Mouse (Mus musculus): ENCODE measurements around the gene Mapk8ip2.

DNA sequence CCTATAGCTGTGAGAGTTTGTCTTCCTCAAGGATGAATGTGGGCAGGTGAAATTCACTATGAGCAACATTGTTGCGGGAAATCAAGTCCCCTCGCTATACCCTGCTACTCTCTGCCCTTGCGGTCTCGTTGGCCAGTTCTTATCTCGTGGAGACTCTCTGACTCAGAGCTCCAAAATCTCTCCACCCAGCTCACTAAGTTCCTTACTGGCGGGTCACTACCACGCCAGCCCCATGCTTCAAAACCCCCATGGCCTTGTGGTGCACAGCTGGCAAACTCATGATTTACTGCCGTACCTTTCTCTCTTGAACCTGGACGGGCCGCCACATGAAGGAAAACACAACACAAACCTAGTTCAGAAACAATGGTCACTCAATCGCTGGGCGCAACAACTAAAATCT is 34.5 kb downstream of the Mapk8ip2 start:
- TF ChIP-seq EP300 (IDR thresholded peaks at IDR 0.05; ENCODE audit: low read depth) = no peak
- TF ChIP-seq CTCF (IDR thresholded peaks at IDR 0.05; ENCODE audit: low read depth) = no peak
